Mouse (Mus musculus): ENCODE results near the gene Emx2.

Gene Emx2

GRCm38 (mm10) chr19:59457951-59458742 lies at the start of gene Emx2:
Emx2 (plus strand) TSS chr19:59458372.
- Histone ChIP-seq H3K4me3 (replicated peaks; ENCODE audit: low read length) (peak within 1 kb of the TSS; percentile 70), H3K36me3 (ENCODE audit: insufficient read depth, low read length) (no peaks in the 10 kb centered on the region), H3K27me3 (ENCODE audit: insufficient read depth, low read length) (peaks cover 99% of the 10 kb centered on the region), H3K9me3 (ENCODE audit: low read length) (no peaks in the 10 kb centered on the region), H3K4me1 (replicated peaks; ENCODE audit: low read depth, low read length) (peaks cover 31% of the 10 kb centered on the region)
- TF ChIP-seq NANOG (IDR thresholded peaks at IDR 0.05; ENCODE audit: borderline replicate concordance, low read length): no peak; the same call in 1 of the 2 replicates
- TF ChIP-seq CTCF (conservative IDR thresholded peaks at IDR 0.05; ENCODE audit: low read length): no peak
- TF ChIP-seq POU5F1 (IDR thresholded peaks at IDR 0.05; ENCODE audit: borderline replicate concordance, low read length): no peak

- H3K9me3 ChIP-seq (ENCODE audit: low read length): no peaks in the 10 kb centered on the region
- peaks cover 40% of the 10 kb centered on the region for H3K4me1 ChIP-seq (replicated peaks; ENCODE audit: low read depth, low read length)
- no peak overlapping the region for H3K4me3 ChIP-seq (replicated peaks; ENCODE audit: low read length)
- TF ChIP-seq NANOG (IDR thresholded peaks at IDR 0.05; ENCODE audit: borderline replicate concordance, low read length) (no peak), POU5F1 (IDR thresholded peaks at IDR 0.05; ENCODE audit: borderline replicate concordance, low read length) (no peak), CTCF (conservative IDR thresholded peaks at IDR 0.05; ENCODE audit: low read length) (no peak)
- no peaks in the 10 kb centered on the region for H3K36me3 ChIP-seq (ENCODE audit: insufficient read depth, low read length)
- 0 out of 2 replicates have a peak, but pooled peaks cover 10% of the 10 kb centered on the region for H3K27me3 ChIP-seq (ENCODE audit: insufficient read depth, low read length)
These were observed 44.0 kb upstream of the Emx2 start for GRCm38 (mm10) chr19:59414128-59414527.

GRCm38 (mm10) chr19:59418024-59418423 lies 40.1 kb upstream of the Emx2 start:
- no peak for TF ChIP-seq POU5F1 (IDR thresholded peaks at IDR 0.05; ENCODE audit: borderline replicate concordance, low read length)
- TF ChIP-seq CTCF (conservative IDR thresholded peaks at IDR 0.05; ENCODE audit: low read length): peak; percentile 50
- Histone ChIP-seq H3K4me3 (replicated peaks; ENCODE audit: low read length) (no peak overlapping the region), H3K36me3 (ENCODE audit: insufficient read depth, low read length) (no peaks in the 10 kb centered on the region), H3K9me3 (ENCODE audit: low read length) (no peaks in the 10 kb centered on the region), H3K27me3 (ENCODE audit: insufficient read depth, low read length) (0 out of 2 replicates have a peak, but pooled peaks cover 2% of the 10 kb centered on the region), H3K4me1 (replicated peaks; ENCODE audit: low read depth, low read length) (peaks cover 15% of the 10 kb centered on the region; the same call in 1 of the 2 replicates)

- H3K36me3 ChIP-seq (ENCODE audit: insufficient read depth, low read length): no peaks in the 10 kb centered on the region
- peaks cover 14% of the 10 kb centered on the region; the same call in 1 of the 2 replicates for H3K4me1 ChIP-seq (replicated peaks; ENCODE audit: low read depth, low read length)
- 0 out of 2 replicates have a peak, but pooled peaks cover 2% of the 10 kb centered on the region for H3K27me3 ChIP-seq (ENCODE audit: insufficient read depth, low read length)
- TF ChIP-seq NANOG (IDR thresholded peaks at IDR 0.05; ENCODE audit: borderline replicate concordance, low read length): no peak
- TF ChIP-seq POU5F1 (IDR thresholded peaks at IDR 0.05; ENCODE audit: borderline replicate concordance, low read length): no peak
- no peak overlapping the region for H3K4me3 ChIP-seq (replicated peaks; ENCODE audit: low read length)
- no peaks in the 10 kb centered on the region for H3K9me3 ChIP-seq (ENCODE audit: low read length)
These were observed 39.5 kb upstream of the Emx2 start for GRCm38 (mm10) chr19:59418671-59419070.

- peaks cover 14% of the 10 kb centered on the region; the same call in 1 of the 2 replicates for H3K4me1 ChIP-seq (replicated peaks; ENCODE audit: low read depth, low read length)
- no peaks in the 10 kb centered on the region for H3K9me3 ChIP-seq (ENCODE audit: low read length)
- TF ChIP-seq CTCF (conservative IDR thresholded peaks at IDR 0.05; ENCODE audit: low read length) (no peak), POU5F1 (IDR thresholded peaks at IDR 0.05; ENCODE audit: borderline replicate concordance, low read length) (no peak), NANOG (IDR thresholded peaks at IDR 0.05; ENCODE audit: borderline replicate concordance, low read length) (no peak)
- H3K4me3 ChIP-seq (replicated peaks; ENCODE audit: low read length): no peak overlapping the region
- peaks cover 4% of the 10 kb centered on the region; the same call in 1 of the 2 replicates for H3K27me3 ChIP-seq (ENCODE audit: insufficient read depth, low read length)
- no peaks in the 10 kb centered on the region for H3K36me3 ChIP-seq (ENCODE audit: insufficient read depth, low read length)
These were observed 35.8 kb upstream of the Emx2 start for GRCm38 (mm10) chr19:59422393-59422792.

- H3K4me3 ChIP-seq (replicated peaks; ENCODE audit: low read length): no peak overlapping the region
- no peaks in the 10 kb centered on the region for H3K36me3 ChIP-seq (ENCODE audit: insufficient read depth, low read length)
- H3K9me3 ChIP-seq (ENCODE audit: low read length): peaks cover 6% of the 10 kb centered on the region; the same call in 1 of the 2 replicates
- peaks cover 8% of the 10 kb centered on the region; the same call in 1 of the 2 replicates for H3K4me1 ChIP-seq (replicated peaks; ENCODE audit: low read depth, low read length)
- H3K27me3 ChIP-seq (ENCODE audit: insufficient read depth, low read length): peaks cover 4% of the 10 kb centered on the region; the same call in 1 of the 2 replicates
- TF ChIP-seq POU5F1 (IDR thresholded peaks at IDR 0.05; ENCODE audit: borderline replicate concordance, low read length) (no peak), NANOG (IDR thresholded peaks at IDR 0.05; ENCODE audit: borderline replicate concordance, low read length) (no peak), CTCF (conservative IDR thresholded peaks at IDR 0.05; ENCODE audit: low read length) (no peak)
These were observed 34.5 kb upstream of the Emx2 start for GRCm38 (mm10) chr19:59423685-59424084.

GRCm38 (mm10) chr19:59424975-59425374 lies 33.2 kb upstream of the Emx2 start:
- Histone ChIP-seq H3K9me3 (ENCODE audit: low read length) (peaks cover 6% of the 10 kb centered on the region; the same call in 1 of the 2 replicates), H3K27me3 (ENCODE audit: insufficient read depth, low read length) (peaks cover 4% of the 10 kb centered on the region; the same call in 1 of the 2 replicates), H3K36me3 (ENCODE audit: insufficient read depth, low read length) (no peaks in the 10 kb centered on the region), H3K4me3 (replicated peaks; ENCODE audit: low read length) (no peak overlapping the region), H3K4me1 (replicated peaks; ENCODE audit: low read depth, low read length) (no peaks in the 10 kb centered on the region; the same call in 1 of the 2 replicates)
- no peak for TF ChIP-seq CTCF (conservative IDR thresholded peaks at IDR 0.05; ENCODE audit: low read length)
- TF ChIP-seq POU5F1 (IDR thresholded peaks at IDR 0.05; ENCODE audit: borderline replicate concordance, low read length): no peak
- TF ChIP-seq NANOG (IDR thresholded peaks at IDR 0.05; ENCODE audit: borderline replicate concordance, low read length): no peak

- no peaks in the 10 kb centered on the region for H3K4me1 ChIP-seq (replicated peaks; ENCODE audit: low read depth, low read length)
- no peaks in the 10 kb centered on the region for H3K36me3 ChIP-seq (ENCODE audit: insufficient read depth, low read length)
- TF ChIP-seq POU5F1 (IDR thresholded peaks at IDR 0.05; ENCODE audit: borderline replicate concordance, low read length) (no peak), NANOG (IDR thresholded peaks at IDR 0.05; ENCODE audit: borderline replicate concordance, low read length) (no peak), CTCF (conservative IDR thresholded peaks at IDR 0.05; ENCODE audit: low read length) (no peak)
- peaks cover 6% of the 10 kb centered on the region; the same call in 1 of the 2 replicates for H3K9me3 ChIP-seq (ENCODE audit: low read length)
- H3K27me3 ChIP-seq (ENCODE audit: insufficient read depth, low read length): peaks cover 20% of the 10 kb centered on the region
- H3K4me3 ChIP-seq (replicated peaks; ENCODE audit: low read length): no peak overlapping the region
These were observed 25.9 kb upstream of the Emx2 start for GRCm38 (mm10) chr19:59432286-59432685.

Data from E14TG2a.4 (cell line).